Mouse (Mus musculus) embryonic fibroblast, embryonic 13.5 days (primary cell): ENCODE measurements around the gene 1700123L14Rik. TPM values are rescaled to one million over a fixed set of nuclear protein-coding genes. Genes with fewer than 3 reads are reported as not detected.

Experiments used
- H3K27ac ChIP-seq: 2 replicates; pipeline ENCODE4 v1.5.1; 2012; ENCODE audit warnings: low read length, control low read depth, inconsistent platforms; ENCODE audit not compliant: insufficient read depth
- H3K4me1 ChIP-seq: 2 replicates; pipeline ENCODE4 v1.6.1; 2011; ENCODE audit warnings: low read length; ENCODE audit not compliant: control insufficient read depth, insufficient read depth
- H3K4me3 ChIP-seq: 2 replicates; pipeline ENCODE4 v1.5.1; 2011; ENCODE audit warnings: mild to moderate bottlenecking, control low read depth, low read length; ENCODE audit not compliant: insufficient read depth
- CTCF ChIP-seq: IDR thresholded peaks from 2 replicates; pipeline ENCODE4 v1.5.1; 2011; ENCODE audit warnings: mild to moderate bottlenecking, control low read depth, low read length, moderate library complexity, borderline replicate concordance; ENCODE audit not compliant: insufficient read depth
- POLR2A ChIP-seq: IDR thresholded peaks from 2 replicates; pipeline ENCODE4 v1.6.1; 2011; ENCODE audit warnings: low read depth, mild to moderate bottlenecking, control low read depth, low read length, moderate library complexity
- polyA plus RNA-seq: library from polyadenylated mRNA; stranded (reverse); fragments of >200 nt; gene quantifications from 2 replicates; pipeline ENCODE4 v1.2.4, GENCODE M21; 2011; ENCODE audit warnings: low read depth; ENCODE audit not compliant: missing spikeins, insufficient read length

1700123L14Rik gene
- polyA plus RNA-seq, 1 experiment = not detected

DNA sequence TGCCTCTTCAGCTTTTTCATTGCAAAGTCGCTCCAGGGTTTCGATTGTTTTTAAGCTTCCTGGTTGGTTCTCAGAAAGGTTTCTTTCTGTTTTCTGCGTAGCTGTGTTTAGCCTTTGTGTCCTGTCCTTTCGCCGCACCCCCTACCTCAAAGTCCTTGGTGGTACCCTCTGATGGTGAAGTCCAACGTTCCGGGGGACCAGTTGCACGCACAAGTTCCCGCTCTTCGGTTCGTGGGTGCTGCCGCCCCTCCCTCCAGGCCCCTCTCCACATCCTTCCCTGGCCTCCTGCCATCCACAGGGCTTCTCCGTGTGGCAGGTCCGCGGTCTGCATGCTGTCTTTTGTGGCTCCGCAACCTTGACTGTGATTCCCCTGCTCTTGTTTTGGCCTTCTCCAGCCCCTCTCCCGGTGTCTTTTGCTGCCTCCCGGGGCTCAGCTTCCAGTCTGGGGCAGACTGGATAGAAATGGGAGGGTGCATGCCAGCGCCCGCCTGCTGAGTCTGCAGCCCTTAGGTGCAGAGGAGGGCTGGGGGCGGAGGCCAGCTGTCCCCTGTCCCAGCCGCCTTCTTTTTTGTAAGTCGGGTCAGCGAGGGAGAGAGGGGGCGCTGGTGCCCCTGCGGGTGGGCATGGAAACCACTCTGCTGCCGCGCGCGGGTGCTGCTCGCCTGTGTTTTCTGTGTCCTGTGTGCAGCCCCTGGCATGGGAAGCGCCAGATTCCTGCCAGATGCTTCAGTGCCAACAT, 49.3 kb downstream of the 1700123L14Rik start:
- TF ChIP-seq POLR2A = peak; percentile 9; the same call in 1 of the 2 replicates
- no peak for TF ChIP-seq CTCF
- Histone ChIP-seq H3K4me3 (peak overlapping the region; percentile 61), H3K27ac (peak overlapping the region; percentile 5; the same call in 1 of the 2 replicates), H3K4me1 (peaks cover 3% of the 10 kb centered on the region; the same call in 1 of the 2 replicates)

DNA sequence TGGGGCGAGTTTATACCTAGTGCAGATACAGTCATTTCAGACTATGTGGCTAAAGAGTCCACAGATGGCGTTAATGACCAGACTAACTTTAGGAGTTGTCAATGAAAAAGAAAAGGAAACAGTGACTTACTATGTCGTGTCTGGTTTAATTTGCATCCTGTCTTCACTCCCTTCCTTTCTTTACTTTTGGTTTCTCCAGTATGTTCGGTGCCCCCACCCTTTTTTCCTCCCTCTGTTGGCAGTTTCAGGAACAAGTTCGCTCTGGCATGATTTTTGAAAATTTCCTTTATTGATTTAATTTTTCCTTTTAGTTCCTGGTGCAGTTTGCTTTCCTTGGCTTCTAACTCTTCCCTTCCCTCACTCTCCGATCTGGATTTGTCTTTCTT, 49.9 kb downstream of the 1700123L14Rik start:
- peak overlapping the region; percentile 5; the same call in 1 of the 2 replicates for H3K27ac ChIP-seq
- H3K4me1 ChIP-seq = peaks cover 3% of the 10 kb centered on the region; the same call in 1 of the 2 replicates
- peak overlapping the region; percentile 61 for H3K4me3 ChIP-seq
- TF ChIP-seq POLR2A (no peak; the same call in 1 of the 2 replicates), CTCF (no peak)

Other genes starting within 250 kb of the 1700123L14Rik start
- 0.32 and 1.1 TPM in 2 replicates for gene Fam19a1, start 53.1 kb downstream of the 1700123L14Rik start, polyA plus RNA-seq